Mouse (Mus musculus) kidney, postnatal 36 days (tissue): ENCODE measurements at regions not wholly inside any gene's neighbourhood (a gene's known extent, or its start where the extent isn't known, plus 50 kb on each side); places are given as distances from the start of the nearest gene placed in this dataset.

ENCODE experiments used
- DNase-seq, 2 experiments: peaks; one replicate each; pipeline ENCODE4 v3.0.0; 2021 to 2022; ENCODE audit warnings: mixed read lengths in 2 of 2

DNA sequence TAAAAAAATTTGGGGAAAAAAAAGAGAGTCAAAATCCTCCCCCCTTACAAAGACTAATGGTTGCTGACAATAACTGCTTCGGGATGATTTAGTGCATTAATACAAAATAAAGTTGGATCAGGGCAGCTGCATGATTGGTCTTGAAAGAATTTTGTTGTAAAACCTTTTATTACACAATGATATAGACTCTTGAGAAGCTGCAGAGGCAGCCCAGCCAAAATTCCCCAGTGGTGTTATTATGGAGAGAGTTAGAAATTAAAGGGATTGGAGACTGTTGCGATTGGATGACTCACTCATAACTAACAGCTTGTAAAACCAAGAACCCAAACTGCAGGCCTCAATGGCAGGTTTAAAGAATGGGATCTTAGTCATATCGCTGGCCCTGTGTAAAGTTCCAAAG lies 181.4 kb upstream of the Igfbp7 start:
- DNase-seq: no peak

GRCm38 (mm10) chr5:77581702-77582101 lies 173.9 kb upstream of the Igfbp7 start:
- no peak for DNase-seq

GRCm38 (mm10) chr5:77581106-77581638 lies 173.3 kb upstream of the Igfbp7 start:
- DNase-seq: no peak

DNA sequence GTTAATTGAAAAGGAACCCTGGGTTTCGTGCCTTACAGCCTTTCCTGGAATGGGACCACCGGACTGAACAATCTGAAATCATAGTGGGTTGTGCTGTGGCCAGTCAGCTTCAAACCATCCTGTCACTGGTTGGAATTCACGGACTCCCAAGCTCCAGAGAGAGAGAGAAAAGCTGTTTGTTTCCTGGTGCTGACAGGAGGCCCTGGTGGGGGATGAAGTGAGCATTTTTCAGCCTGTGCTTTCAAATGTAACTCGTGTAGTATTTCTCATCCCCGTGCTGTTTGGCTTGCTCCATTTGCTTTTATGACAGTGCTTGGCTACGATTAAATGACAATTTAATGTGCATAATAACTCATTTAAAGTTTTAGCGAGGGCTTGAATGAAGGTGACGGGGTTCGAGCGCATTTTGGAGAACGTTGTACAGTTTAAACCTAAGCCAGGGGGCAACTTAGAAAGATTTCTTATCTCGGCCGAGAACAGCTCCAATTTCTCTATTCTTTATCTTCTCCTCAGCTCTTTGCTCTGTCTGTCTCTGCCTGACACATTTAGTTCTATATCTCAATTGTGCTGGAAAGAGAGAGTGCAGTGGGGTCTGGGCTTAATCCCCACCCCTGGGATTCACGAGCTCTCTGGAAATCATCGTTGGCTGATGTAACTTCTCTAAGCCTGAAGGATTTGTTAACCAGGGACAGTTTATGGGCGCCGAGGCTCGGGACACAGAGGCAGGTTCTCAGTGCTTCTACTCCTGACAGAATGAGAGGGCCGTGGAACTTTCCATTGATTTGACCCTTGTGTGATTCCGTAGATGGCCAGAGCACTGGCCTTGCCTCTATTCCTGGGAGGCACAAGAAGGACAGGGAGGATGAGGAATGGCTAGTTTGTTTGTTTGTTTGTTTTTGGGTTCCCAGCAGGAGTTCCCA lies 172.2 kb upstream of the Igfbp7 start:
- no peak for DNase-seq

DNA sequence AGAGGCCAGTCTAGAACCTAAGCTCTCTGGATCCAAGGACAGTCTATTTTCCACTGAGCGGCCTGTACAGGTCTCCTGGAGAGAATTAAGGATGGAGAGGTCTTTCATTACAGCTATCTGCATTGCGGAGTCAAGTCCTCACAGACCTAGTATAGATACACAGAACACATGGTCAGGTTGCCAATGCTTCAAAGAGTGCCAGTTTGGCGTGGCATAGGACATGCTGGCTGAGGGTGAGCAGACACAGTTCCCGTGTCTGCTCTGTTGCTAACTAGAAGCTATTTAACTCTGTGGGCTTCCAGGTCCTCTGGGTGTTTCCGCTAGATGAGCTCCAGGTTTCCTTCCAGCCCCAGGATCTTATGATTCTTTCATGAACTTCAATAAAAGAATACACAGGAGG lies 169.0 kb upstream of the Igfbp7 start:
- DNase-seq: no peak

GRCm38 (mm10) chr5:77575780-77576179 lies 167.9 kb upstream of the Igfbp7 start:
- no peak for DNase-seq

DNA sequence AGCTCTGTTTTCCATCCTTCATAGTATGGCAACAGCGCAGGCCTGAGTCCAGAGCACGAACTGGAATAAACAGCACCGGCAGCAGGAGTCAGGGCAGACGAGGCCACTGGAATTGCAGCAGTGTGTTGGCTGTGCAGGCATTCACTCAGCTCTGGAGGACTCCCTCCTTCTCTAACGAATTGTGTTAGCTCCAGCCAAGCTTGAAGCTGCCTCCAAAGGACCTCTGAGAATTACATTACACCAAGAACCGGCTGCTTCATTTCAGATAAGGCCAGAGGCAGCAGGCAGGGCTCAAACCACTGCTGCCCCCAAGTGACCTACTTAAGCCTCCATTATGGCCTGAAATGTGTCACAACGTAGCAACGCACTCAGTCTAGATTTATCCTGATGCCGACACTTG lies 162.5 kb upstream of the Igfbp7 start:
- no peak for DNase-seq

DNA sequence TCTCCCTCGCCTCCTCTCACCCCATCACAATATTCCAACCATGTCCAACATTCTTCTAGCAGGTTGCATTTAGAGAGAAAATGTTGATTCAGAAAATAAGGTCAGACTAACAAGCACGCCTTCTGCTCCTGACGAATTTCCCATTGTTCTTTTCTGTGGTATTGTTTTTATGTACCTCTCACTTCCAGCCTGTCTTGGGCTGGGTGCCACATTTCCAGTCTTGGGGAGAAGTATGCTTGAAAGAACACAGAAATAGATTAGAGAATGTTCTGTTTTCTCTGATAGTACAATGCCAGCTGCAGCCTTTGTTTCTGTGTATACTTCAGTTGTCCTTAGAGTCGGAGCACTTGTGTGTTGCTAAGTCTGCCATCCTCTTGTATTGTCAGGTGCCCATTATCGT lies 160.3 kb upstream of the Igfbp7 start:
- DNase-seq: no peak

- DNase-seq: no peak
Measured at GRCm38 (mm10) chr5:77552580-77552979, 144.7 kb upstream of the Igfbp7 start.

- DNase-seq: no peak
Measured at GRCm38 (mm10) chr5:77552081-77552480, 144.2 kb upstream of the Igfbp7 start.

- DNase-seq: no peak
Measured at GRCm38 (mm10) chr5:77546001-77546620, 138.3 kb upstream of the Igfbp7 start.

GRCm38 (mm10) chr5:77532261-77533015 lies 124.6 kb upstream of the Igfbp7 start:
- no peak for DNase-seq

DNA sequence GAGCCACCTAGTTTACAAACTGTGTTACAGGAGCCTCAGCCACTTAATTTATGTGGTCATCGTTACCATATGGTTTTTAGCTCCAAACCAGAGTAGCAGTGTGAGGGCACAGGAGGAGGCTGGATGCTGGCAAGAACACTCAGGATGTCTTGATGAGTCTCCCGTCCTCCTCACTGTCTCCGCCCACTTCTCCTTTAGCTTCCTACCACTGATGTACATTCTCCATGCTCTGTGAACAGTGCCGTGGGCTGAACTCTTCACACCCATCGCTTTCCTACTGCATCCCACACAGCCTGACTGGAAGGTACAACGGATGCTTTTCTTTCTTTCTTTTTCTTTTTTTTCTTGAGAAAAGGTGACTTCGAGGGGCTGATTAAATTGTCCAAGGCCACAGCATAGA lies 122.5 kb upstream of the Igfbp7 start:
- DNase-seq: no peak

DNA sequence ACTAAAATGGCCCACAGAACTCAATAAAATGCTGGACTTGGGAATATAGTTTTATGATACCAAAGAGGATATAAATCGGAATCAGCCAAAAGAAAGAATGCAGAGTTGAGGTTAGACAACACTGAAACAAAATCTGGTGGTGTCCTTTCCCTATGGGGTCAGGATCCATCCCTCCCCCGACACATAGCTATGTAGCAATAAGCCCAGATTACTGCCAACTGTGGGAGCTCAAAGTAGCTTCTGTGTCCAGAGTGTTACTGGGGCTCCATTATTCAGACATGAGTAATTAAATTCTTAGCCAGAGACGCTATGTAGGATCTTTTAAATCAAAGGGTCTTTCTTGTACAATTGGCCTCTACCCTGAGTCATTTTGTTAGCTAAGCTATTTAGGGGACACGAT lies 109.4 kb upstream of the Igfbp7 start:
- no peak for DNase-seq

DNA sequence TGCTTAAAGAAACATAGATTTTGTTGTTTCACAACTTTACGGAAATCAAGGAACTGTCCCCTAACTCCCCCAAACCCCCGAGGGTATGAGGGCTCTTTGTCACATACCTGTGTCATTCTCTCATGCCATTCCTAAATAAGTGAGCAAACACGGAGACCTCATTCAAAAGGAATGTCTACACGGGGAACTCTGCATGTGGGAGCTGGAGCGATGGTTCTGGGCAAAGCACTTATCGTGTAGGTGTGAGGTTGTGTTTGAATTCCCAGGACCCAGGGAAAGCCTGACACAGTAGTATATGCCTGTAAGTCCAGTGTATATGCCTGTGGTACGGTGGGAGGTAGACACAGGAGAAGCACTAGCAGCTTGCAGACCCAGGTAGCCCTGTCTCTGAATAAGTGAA lies 107.6 kb upstream of the Igfbp7 start:
- no peak for DNase-seq

- DNase-seq: no peak
Measured at GRCm38 (mm10) chr5:77502684-77503083, 94.8 kb upstream of the Igfbp7 start.

DNA sequence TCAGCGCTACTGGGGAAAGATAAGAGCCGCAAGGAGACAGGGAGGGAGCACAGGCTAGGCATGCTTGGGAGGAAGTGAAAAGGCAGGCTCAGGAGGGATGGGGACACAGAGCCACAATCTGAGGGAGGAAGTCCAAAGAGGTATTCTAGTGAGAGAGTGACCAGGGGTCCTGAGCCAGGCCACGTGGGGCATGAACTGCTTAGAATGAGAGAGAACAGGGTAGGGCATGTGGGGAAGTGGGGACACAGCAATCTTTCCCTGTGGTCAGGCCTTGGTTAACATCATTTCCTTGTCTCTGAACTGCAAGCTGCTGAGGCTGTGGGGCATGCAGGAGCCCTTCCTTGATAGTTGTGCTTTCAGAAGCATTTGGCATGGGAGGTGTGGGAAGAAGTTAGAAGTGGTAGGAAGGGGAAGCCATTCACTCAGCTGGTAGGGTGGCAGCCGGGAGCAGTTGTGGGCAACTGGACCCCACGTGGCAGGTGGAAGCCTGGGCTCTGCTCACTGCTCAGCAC lies 92.2 kb upstream of the Igfbp7 start:
- no peak for DNase-seq

DNA sequence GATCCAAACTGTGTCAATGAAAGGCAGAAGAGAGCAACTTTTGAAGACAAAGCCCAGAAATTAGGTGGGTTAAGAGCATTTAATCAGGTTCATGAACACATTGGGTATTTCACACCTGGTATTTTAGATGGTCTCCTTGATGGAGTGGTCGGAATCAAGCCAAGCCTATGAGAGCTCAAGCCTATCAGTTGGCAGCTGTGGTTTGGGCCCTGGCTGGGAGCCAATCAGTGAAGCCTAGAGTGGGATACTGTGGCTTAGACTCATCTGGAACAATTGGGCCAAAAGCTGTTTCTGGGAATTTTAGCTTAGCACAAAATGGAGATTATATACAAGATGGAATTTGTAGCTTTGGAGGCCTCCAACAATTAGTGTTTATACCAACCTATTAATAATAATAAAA lies 86.8 kb upstream of the Igfbp7 start:
- no peak for DNase-seq

DNA sequence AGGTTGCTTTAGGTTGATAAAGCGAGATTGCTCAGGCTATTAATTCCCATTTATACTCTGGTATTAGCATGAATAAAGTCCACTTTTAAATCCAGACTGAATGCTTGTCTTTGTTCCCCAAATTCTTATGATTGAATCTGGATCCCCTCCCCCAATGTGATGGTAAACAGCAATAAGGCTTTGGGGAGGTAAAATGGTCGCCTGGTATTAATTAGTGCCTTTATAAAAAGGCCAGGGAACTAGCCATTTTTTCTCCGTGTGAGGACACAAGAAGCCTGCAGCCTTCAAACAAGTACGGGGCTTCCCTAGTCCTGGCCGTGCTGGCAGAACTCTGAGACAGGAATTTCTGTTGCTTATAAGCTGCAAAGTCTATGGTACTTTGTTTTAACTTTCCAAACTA lies 81.1 kb upstream of the Igfbp7 start:
- no peak for DNase-seq

DNA sequence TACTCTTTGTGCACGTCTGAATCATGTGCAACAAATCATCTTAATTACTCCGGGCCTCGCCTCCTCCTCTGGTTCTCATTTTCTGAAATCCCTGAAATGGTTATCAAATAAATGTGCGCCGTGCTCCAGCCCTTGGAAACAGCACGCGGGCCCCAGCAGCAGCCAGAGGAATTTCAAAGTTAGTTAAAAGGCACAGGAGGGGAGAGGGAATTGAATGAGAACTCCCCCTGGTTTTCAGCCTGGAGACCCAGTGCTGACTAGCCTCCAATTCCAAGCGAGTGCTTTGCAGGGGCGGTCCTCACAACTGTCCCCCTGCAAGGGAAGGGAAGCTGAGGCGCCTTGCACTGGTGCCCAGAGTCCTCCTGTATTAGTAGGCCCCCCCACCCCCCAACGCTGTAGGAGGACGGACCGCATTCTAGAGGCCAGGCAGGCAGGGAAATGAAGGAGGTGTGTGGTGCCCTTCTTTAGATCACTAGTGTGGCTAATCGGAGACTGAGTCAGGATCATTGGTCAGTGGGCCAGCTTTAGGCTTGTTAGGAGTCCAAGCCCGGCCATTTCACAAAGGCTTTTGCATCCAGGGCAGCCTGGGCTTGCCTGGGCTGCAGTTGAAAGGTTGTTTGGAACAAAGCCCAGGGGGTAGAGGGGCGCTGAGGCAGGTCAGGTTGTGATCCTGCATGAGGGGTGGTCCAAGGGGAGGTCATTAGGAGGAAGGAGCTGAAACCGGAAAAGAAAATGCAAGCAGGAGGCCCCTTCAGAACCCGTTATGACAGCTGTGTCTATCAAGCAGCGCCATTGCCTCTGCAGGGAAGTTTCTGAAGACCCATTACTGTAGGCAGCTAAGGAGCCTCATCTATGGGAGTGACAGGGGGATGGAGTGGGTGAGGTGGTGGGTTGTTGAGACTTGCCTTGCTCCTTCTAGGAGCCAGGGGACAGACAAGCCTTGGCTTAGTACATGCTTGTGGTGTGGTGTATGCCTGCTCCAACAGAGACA lies 80.3 kb upstream of the Igfbp7 start:
- no peak for DNase-seq

- DNase-seq: no peak
Measured at GRCm38 (mm10) chr5:77483053-77483717, 75.3 kb upstream of the Igfbp7 start.
